Mouse (Mus musculus) heart, postnatal 0 days (tissue): ENCODE results near the gene Slc47a2.

Source experiments
- CTCF ChIP-seq: IDR thresholded peaks from 2 replicates; pipeline ENCODE4 v1.5.1; 2016; ENCODE audit warnings: antibody characterized with exemption, control low read depth, low read depth
- EP300 ChIP-seq: IDR thresholded peaks from 2 replicates; pipeline ENCODE4 v1.6.1; 2016; ENCODE audit warnings: antibody characterized with exemption, low read depth

GRCm38 (mm10) chr11:61262516-61262915 lies 80.1 kb downstream of the Slc47a2 start:
- TF ChIP-seq EP300 (no peak), CTCF (no peak)
